Mouse (Mus musculus): ENCODE results near the gene Rps12-ps3. TPM values are rescaled to one million over a fixed set of nuclear protein-coding genes. Genes with fewer than 3 reads are reported as not detected.
A peak's percentile ranks its signal among the peaks of the same experiment; 100 is the strongest.

The Rps12-ps3 gene
- 100 to 1,000 TPM; 488 to 516 TPM for total RNA-seq (2021)

GRCm38 (mm10) chr19:59321990-59322389 is at the start of gene Rps12-ps3:
Rps12-ps3 (plus strand) TSS chr19:59322290.
- no peak for DNase-seq

- no peak for DNase-seq
These were observed 48.9 kb upstream of the Rps12-ps3 start for GRCm38 (mm10) chr19:59273190-59273589.

DNA sequence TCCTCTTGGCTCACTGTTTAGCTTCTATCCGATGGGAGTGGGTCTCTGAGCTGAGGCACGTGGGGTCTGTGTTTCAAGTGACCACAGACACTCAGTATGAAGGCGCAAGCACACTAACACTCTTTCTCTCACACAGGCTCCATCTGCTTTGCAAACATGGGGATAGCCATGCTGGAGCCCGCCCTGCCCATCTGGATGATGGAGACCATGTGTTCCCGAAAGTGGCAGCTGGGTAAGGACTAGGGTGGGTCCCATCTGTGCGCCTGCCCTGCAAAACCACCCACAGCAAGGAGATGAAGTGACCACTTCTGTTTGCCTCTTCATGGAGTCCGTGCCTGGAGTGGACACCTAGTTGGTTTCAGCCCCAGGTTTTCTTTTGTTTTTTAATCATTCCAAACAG is 45.7 kb upstream of the Rps12-ps3 start:
- no peak for DNase-seq

- DNase-seq, result peak; percentile 19
These were observed 41.2 kb upstream of the Rps12-ps3 start for GRCm38 (mm10) chr19:59280841-59281240.

GRCm38 (mm10) chr19:59282001-59282400 is 40.1 kb upstream of the Rps12-ps3 start:
- DNase-seq, result no peak

DNA sequence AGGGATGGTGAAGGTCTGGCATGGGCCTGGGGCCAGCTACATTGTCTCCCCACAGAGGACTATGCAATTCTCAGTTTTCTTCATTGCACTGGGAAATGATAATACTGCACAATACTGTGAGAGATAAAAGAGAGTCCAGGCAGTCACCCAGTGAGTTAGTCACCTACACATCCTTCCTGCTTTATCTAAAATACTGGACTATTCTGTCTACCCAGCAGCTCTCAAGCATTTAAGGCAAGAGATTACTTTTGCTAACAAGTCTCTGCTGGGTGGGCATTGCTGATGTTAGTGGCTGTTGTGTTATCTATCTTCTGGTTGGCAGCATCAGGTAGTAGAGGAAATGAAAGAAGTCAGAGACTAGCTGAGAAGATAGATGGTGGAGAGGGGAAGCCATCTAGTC is 33.0 kb upstream of the Rps12-ps3 start:
- DNase-seq, result no peak

- no peak for DNase-seq
These were observed 32.3 kb upstream of the Rps12-ps3 start for GRCm38 (mm10) chr19:59289811-59290210.

DNA sequence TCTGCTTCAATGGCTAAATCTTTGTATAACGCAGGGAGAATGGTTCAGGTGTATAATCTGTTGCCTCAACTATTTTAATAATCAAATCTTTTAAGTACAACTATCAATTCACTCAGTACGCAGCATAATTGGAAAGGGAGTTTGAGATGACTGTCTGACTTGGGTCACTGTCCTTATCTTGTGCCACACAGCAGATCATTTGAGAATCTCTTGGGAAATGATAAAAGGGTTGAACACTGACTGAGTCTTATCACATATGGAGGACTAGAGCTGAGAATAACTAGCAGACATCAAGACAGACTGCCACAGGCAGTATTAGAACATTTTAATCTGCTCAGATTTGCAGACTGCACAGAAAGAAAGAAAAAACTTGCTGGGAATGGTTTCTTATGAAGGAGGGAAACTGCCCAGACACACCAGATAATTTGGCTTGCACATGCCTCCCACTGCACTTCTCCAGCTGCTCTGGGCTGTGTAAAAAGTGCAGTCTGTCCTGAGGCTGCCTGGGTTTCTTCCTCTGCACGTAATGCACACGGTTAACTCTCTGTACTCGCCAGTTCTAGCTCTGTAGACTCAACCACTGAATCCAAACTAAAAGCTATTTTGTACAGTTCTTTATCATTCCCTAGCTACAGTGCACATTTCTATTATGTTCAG is 29.8 kb upstream of the Rps12-ps3 start:
- DNase-seq, result no peak

GRCm38 (mm10) chr19:59315308-59315707 is 6.8 kb upstream of the Rps12-ps3 start:
- DNase-seq, result no peak

- DNase-seq, result peak; percentile 36
These were observed 5.5 kb upstream of the Rps12-ps3 start for GRCm38 (mm10) chr19:59316571-59316970.

GRCm38 (mm10) chr19:59330816-59331225 is 8.7 kb downstream of the Rps12-ps3 start:
- no peak for DNase-seq

GRCm38 (mm10) chr19:59336655-59337054 is 14.6 kb downstream of the Rps12-ps3 start:
- DNase-seq, result no peak

- DNase-seq, result no peak
These were observed 16.0 kb downstream of the Rps12-ps3 start for GRCm38 (mm10) chr19:59337872-59338681.

DNA sequence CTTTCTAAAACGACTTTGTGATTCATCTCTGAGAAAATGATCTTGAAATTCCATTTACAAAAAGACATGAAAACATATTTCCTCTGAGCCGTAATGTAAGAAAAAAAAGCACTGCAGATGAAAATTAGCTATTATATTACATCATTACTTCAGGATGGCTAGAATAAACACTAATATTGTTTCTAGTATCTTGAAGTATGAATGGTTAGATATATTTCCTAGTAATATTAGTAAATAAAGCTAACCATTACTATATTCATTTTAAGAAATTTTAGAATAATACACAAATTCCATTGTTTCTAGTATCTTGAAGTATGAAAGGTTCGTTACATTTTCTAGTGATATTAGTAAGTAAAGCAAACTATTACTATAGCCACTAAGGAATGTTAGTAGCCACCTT is 17.8 kb downstream of the Rps12-ps3 start:
- DNase-seq, result no peak

DNA sequence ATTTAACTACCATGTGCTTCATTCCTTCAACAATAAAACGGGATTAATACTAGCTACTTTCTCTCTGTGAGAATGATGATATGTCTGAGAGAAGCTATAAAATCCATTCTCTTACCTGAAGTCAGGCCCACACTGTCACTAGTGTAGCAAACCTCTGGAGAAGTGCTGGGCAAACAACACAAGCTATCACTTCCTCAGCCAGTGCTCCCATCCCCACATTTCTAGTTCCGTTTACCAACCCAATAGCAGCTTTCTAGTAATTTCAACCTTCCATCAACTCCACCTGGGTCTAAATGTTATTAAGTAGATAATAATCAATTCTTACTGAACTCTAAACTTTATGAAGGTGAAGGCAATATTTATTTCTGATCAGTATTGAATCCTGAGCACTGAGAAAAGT is 20.9 kb downstream of the Rps12-ps3 start:
- no peak for DNase-seq

DNA sequence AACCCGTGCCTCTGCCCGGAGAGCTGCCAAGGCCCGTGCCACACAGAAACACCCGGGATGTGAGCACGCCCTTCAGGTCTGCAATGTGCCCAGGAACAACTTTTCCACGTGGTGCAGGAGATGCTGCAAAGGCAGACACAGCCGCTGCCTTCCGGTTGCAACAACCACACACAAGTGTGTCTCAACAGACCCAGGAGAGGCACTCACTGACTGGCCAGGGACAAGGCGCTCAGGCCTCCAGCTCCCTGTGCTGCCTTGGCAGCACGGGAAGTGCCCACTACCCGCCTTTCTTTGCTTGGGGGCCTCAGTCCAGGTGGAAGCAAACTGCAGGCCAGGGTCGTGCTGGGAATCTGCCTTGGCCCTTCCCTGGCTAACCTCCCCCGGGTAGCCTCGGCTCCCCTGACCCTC is 22.2 kb downstream of the Rps12-ps3 start:
- peak; percentile 27 for DNase-seq

- DNase-seq, result peak; percentile 56
These were observed 23.1 kb downstream of the Rps12-ps3 start for GRCm38 (mm10) chr19:59345081-59345657.

GRCm38 (mm10) chr19:59345658-59346283 is 23.7 kb downstream of the Rps12-ps3 start, which contains the start of gene Pdzd8:
Pdzd8 (minus strand) TSS chr19:59345780.
- peak; percentile 92 for DNase-seq

DNA sequence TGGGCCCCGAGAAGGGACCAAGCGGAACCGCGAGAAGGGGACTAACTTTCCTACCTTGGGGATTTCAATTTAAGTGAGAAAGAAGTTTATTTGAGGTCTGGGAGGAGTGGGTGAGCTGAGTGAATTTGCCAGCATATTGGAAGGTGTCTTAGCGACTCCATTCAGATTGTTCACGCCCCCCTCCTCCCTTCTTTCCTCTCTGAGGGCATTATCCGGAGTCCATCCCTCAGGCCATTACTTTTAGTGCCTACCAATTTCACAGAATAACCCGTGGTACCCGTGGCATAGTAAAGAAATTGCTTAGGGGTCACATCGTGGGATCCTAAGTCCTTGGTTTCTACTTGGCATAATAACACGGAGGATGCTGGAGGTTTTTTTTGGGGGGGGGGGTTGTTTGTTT is 24.2 kb downstream of the Rps12-ps3 start:
- no peak for DNase-seq

GRCm38 (mm10) chr19:59349329-59349960 is 27.4 kb downstream of the Rps12-ps3 start:
- DNase-seq, result no peak

GRCm38 (mm10) chr19:59350273-59350903 is 28.3 kb downstream of the Rps12-ps3 start:
- DNase-seq, result no peak

Data from heart, postnatal 4 days (tissue).